Mouse (Mus musculus): ENCODE measurements around the gene Paqr3.
A peak's percentile ranks its signal among the peaks of the same experiment; 100 is the strongest.

Gene Paqr3

DNA sequence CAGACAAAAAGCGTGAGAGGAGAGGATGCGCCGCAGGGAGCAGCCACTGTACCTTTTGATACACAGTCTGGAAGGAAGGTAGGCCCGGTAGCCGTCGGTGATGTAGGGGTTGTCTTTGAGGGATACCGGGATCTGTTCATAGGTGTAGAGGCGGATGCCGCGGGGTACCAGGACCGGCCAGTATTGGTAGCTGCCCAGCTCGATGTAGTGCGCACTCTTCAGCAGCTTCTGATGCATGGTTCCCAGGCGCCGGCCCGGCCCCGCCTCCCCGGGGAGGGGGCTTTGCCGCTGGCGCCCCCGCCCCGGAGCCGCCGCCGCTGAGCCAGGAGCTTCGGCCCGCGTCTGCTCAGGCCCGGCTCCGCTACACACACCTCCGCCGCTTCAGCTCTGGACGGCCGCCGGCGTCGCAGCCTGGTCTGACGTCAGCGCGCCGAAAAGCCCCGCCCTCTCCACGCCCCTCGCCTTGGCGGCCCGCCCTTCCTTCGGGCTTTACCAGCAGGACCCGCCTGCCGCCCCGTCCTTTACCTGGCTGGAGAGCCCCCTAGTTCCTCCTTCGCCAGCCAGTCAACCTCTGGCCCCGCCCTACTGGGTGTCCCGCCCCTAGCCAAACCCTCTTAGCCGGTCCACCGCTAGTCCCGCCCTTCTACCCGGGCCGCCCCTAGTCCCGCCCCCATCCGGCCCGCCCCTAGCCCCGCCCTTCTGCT, at the start of gene Paqr3:
Gene Paqr3 (minus strand): TSS at position 390 of the 704 bp plus-strand sequence.
- DNase-seq, result peak; percentile 98

DNA sequence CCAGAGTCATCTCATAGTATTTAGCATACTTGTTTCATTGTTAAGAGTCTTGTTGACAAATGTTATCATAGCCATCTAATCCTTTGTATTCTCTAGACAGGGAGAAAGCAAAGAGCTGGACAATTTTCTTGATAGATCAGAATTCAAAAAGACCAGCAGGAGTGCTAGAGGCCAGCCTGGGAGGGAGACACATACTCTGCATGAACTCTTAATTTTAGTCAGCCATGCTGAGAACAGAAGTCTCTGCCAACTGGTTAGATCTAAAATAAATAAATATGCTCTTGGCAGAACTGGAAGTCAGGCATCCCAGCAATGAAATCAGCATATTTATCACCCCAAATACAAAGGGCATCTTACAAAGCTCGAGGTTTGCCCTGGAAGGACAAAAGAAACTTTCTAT, 43.3 kb upstream of the Paqr3 start:
- DNase-seq, result no peak

DNA sequence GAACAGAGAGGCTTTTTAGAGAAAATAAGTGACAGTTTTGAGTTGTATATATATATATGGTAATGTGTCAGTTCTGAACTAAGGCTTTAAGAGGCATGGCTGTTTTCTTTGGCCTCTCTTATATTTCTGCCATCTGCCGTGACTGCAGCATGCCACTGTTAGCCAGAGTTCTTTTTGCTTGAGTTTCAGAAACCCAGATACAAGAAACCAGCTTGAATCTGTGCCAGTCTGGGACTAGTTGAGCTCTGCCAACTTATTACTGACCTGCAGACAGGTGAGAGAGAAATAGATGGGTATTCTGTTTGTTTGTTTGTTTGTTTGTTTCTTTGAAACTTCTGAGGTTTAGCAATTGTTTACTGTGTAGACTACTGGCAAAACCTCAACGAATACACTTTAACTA, 23.9 kb upstream of the Paqr3 start:
- no peak for DNase-seq

DNA sequence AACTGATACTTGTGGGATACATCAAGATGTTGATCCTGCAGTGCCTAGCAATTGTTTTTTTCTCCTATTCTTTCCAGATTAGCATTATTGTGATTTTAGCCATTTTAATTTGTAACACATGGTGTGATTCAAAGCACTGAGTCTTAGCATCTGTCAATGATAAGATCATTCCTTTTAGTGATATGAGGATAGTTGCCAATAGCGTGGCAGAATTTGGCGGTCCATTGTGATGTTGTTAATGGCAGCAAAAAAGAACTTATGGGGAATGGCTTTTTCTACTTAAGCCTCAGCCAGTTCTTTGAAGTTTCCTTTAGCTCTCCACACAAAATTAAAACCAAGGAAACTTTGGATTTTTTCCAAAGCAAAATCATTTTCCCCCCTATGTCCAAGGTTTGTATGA, 18.2 kb upstream of the Paqr3 start:
- no peak for DNase-seq

DNA sequence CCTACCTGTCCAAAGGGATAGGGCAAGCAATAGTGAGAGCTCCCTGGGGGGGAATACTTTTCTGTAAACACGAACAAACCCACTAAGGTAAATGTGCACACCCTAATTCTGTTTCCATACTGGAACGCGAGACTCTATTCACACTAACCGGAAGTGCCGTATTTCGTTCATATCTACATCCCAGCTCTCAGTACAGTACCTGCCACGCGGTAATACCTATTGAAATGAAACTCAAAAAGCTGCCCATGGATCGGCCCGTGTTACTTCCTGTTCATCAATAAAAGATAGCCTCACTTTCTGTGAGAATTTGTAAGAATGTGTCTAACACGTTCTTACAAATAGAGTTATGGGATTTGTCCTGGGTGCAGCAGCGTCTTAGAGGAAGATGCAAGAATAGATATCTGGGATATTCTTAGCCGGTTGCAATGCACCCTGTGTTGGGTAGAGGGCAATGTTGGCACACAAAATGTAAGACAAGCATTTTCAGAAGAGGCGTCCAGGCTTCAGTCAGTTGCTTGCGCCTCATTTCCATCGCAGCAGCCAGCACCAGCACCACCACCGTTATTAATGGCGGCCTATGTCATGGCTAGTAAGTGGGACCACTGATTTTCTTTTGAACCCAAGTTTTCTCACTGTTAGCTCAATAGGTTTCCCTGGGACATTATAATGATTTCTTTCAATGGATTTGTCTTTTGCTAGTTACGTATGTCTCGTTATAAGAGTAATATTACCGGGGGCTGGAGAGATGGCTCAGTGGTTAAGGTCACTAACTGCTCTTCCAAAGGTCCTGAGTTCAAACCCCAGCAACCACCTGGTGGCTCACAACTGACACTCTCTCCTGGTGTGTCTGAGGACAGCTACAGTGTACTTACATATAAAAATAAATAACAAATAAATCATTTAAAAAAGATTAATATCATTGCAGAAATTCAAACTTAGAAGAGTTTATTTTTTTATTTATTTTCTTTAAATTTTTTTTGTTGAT, 17.1 kb upstream of the Paqr3 start:
- peak; percentile 41 for DNase-seq

DNA sequence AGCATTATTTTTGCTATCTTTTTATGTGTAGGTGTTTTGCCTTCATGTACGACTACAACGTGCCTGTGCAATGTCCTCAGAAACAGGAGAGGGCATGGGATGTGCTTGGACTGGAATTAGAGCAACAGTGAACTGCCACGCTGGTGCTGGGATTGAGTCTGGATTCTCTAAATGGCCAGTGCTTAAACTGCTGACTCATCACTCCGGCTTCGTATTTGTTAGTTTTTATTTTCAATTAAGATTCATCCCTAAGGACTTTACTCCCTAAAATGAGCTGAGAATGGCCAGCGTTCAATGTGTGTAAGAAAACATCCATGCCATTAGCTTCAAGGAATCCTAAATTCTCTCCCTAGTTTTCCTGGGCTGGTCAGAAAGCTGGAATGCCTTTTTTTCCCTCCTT, 15.9 kb upstream of the Paqr3 start:
- DNase-seq, result no peak

DNA sequence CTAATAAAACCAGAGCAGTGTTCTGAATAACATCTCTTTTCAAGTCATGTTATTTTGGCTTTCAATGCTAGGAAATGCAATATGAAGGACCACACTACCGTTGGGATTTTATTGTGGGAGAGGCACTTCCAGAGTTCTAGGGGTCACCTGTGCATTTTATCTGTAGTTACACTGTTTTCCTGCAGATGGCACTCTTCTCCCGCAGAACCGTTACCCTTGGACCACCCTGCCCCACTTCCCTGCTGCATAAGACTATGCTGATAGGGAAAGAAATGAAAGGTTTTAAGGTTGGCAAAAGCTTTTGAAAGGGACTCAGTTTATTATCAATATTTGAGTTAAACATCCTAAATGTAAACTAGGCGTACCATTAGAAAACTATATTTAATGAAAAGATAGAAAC, 14.6 kb upstream of the Paqr3 start:
- peak; percentile 51 for DNase-seq

DNA sequence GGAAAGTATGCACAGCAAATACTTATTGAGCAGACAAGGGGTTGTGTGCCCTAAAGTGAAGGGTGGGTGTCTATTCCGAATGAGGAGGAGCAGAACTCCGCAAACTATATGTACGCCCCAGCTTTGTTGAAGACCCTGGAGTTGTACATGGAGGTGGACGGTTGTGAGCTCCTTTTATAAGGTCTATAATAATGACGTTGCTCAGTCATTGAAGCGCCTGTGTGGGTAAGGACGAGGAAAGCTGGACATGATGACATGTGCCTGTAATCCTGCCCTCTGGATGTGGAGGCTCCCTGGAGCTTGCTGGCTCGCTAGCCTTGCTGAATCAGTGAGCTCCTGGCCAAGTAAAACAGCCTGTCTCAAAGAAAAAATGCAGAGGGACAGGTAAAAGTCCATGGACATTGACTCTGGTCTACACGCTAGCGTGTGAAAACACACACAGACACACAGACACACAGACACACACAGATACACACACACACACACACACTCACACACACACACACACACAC, 14.1 kb upstream of the Paqr3 start:
- no peak for DNase-seq

DNA sequence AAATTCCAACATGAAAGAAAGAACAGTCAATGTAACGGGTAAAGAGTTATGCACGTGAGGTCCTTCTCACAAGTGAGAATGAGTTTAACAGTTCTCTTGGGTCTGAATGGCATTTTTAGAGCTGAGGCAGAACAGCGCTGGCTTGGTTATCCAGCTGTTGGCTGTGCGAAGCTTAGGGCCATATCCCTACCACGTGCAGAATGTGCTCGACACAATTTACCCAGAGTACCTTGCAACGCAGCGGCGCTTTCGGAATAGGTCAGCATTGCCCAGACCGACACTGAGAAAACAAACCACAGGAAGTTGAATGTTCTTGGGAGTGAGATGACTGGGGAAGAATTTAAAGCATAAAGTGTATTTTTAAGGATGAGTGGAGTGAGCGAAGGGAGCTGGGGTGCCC, 13.6 kb upstream of the Paqr3 start:
- no peak for DNase-seq

DNA sequence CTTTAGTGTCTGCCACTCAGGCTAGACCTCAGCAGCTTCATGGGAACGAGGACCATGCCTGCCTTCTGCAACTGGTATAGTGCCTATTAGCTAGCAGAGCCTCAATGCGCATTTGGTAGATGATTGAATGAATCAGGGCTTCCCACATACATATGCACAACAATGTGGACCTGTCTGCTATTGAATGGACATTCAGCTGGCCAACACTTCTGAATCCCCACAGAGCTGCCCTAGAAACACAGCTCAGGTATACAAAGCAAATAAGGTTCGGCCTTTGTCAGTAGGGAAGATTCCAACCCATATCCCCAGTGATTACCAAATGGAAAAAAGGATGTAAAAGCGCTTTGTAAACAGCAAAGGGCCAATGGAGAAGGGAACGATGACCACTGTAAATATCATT, 699 bp downstream of the Paqr3 start:
- no peak for DNase-seq

DNA sequence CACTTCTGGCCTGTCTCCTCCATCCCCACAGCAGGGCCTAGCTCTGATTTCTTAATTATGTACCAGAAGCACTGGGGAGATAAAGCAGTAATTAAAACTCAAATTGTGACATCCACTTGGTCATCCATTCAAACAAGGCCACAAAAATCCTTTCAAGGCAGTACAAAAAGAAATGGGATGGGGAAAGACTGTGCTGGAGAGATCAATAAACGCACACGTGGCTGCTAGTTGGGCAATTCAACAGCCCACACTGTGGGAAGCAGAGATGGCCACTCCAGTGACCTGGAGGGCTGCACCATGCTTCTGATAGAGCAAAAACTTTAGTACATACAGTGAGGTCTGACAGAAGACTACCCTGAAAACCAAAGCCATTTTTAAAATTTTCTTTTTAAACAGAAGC, 1.3 kb downstream of the Paqr3 start:
- DNase-seq, result no peak

DNA sequence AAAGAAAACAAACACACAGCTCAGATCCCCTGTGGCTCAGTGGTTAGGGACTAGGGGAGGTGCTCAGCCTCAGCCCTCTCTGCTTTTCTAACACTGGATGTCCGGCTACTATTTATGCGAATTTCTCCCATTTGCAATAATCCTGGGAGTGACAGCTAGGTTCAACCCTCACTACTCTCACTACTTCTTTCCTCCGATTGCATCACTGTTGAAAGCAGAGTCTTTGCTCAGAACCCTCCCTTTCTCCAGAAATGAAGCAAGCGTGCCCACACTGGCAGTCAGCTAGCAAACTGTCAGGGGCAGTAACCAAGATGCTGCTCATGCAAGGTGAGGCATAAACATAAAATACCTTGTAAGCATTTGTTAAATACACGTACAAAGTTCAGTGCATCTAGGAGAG, 3.1 kb downstream of the Paqr3 start:
- DNase-seq, result no peak

DNA sequence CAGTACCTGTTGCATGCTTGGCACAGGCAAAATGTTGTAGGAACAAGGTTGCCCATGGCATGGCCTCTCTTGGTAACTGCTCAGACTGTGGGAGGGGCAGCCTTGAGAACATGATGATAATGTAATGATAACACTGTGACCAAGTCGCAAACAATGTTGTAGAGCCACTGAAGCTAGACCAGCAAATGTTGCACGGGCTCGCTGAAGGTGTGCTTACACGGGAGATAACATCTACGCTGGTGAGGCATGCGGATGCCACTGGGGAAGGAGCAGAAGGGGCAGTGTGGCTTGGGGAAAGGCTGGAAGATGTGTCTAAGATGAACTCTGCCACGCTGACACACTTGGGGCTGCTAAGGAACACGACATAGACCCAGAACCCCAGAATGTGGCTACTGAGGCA, 11.4 kb downstream of the Paqr3 start:
- DNase-seq, result no peak

DNA sequence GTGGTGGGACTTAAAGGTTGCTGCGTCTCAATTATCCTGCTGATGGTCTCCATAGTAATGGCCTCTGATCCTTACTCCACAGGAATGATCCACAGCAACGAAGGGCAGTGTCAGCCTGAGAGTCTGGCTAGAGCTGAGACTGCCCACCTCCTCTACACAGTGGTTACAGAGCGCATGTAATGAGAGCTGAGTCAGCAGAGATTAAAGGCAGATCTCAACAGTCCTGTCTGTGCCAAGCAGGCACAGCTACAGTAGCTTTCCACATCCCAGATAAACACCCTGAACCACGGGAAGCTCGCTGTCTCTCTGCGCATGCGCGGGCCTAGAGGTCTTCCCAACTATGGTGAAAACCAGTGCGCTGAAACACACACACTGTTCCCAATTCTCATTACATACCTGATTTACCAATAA, 13.8 kb downstream of the Paqr3 start:
- DNase-seq, result peak; percentile 22

DNA sequence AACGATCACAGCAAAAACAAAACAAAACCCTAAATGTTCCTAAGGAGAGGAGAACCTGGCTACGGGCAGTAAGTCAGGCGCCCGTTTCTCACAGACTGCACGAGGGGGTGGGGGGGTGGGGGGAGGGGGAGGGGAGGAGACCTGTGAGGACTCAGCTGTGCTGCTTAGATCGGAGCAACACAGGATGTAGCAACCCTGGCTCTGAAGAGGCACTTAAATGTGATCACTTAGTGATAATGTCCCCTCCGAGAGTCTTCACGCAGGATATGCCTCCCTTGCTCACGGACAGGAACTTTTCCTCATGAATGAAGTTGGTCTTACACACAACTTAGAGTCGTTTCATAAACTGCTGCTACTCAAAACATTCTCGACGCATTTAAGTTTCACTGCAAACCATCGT, 16.1 kb downstream of the Paqr3 start:
- no peak for DNase-seq

DNA sequence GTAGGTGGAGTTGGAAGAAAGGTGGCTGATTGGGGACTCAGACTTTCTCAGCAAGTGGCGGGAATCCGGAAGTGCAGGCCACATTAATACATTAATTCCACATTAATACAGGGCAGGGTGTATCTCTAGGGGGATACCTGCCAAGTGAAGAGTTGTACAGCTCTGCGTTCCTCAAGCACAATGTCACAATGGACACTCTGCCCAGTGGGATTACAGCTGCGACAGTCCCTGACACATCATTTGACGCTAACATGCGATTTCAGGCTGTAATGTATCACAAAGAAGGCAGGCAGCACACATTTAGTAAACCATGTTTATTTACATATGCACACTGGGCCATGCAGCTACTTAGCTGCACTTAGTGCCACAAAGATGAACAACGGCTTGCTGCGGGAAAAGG, 18.4 kb downstream of the Paqr3 start:
- DNase-seq, result no peak

DNA sequence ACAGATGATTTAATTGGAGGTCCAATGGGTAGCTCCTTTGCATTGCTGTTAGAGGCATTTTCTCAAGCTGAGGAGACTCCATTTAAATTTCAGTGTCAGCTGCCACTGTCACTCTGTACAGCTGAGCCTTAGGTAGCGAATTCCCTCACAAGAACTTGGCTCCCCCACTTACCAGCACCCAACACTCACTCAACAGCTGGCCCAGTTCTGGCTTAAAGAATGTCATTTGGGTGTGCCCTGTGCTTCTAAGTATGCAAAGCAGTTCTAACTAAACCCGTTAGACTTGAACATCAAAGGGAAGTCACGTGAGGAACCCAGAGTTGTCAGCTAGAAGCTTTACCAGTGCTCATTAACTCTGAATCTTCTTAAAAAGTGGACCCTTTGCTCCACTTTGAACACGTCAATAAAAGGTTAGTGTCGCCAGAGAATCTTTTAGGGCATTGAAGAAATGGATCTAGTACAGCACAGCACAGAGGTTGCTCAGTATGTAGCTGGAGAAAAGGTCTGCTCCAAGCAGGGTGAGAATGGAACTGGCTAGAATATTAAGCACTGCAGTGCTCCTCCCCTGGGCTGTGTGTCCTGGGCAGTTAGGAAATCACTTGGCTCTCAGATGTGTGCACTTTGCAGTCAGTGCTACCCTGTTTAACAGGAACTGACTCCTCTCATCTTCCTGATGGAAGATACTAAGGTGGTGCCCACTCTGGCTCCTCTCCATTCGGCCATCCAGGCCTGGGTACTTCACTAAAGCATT, 21.2 kb downstream of the Paqr3 start:
- DNase-seq, result peak; percentile 27

DNA sequence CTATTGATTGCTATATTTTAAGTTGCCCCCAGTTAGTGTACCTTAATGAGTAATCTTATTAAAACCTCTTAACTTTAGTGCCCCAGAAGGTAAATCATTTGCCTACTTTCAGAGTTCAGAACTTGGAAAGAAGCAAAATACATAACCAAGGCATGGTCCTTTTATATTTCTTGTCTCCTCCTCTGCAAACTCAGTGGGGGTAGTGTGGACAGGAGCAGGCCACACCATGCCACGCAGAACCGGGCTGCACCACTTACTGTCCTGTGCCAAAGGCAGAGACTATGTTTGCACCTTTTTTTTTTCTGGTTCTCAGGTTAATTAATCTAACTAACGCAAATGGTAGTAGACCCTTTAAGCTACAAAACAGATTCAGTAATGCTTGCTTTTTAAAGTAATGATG, 22.0 kb downstream of the Paqr3 start:
- peak; percentile 26 for DNase-seq

DNA sequence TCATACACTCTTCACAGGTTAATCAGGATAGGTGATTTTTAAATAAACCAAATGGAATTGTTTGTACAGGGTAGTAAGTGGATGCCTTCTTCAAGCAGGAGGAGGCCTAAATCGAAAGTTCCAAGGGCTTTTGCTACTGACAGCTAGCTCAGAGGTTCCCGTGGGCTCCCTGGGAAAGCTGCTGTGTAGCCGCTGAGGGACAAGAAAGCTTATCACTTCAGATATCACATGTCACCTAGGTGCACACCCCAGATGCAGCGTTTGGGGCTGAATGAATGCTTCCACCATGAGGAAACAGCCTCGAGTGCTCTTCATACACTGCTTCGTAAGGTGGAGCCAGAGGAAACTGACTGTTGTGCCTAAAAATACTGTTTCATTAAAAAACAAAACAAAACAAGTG, 23.2 kb downstream of the Paqr3 start:
- no peak for DNase-seq

DNA sequence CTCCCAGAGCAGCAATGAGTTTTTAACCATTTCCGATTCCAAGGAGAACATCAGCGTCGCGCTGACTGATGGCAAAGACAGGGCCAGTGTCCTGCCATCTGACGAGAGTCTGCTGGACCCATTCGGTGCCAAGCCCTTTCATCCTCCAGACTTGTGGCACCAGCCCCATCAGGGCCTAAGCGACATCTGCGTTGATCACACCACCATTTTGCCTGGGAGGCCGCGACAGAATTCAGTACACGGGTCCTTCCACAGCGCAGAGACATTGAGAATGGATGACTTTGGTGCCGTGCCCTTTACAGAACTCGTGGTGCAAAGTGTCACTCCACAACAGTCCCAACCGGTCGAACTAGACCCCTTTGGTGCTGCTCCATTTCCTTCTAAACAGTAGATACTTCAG, 23.6 kb downstream of the Paqr3 start:
- no peak for DNase-seq

DNA sequence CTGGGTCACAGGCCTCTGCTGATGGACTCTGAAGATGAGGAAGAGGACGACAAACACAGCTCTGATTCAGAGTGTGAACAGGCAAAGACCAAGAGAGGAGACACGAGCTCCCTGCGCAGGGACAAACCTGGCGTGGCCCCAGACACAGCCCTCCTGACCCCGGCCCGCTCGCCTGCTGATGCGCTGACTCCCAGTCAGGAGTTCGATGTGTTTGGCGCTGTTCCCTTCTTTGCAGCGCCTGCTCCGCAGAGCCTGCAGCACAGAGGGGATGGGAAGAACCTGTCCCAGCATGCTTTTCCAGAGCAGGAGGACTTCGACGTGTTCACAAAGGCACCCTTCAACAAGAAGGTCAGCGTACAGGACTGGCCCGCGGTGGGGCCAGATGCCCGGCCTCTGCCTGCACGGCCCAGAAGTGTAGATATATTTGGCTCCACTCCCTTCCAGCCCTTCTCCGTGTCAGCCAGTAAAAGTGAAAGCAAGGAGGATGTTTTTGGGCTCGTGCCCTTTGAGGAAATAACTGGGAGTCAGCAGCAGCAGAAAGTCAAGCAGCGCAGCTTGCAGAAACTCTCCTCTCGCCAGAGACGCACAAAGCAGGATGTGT, 24.3 kb downstream of the Paqr3 start:
- DNase-seq, result peak; percentile 44

DNA sequence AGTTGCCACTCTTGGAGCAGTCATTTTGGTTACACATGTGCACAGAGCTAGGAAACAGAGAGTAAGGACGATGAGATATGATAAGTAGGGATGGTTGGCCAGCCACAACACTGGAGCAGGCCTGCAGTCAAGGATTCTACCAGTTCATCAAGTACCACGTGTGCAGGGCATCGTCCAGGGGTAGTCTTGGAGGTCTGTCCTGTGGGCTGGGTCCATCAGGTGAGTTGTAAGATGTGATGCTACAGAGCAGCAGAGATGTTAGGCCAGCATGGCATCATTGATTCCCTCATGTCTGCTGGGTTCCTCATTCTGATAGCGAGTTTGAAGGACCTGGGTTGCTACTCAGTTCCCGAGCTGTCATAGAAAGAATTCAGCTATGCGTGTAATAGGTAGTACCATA, 26.3 kb downstream of the Paqr3 start:
- DNase-seq, result no peak

DNA sequence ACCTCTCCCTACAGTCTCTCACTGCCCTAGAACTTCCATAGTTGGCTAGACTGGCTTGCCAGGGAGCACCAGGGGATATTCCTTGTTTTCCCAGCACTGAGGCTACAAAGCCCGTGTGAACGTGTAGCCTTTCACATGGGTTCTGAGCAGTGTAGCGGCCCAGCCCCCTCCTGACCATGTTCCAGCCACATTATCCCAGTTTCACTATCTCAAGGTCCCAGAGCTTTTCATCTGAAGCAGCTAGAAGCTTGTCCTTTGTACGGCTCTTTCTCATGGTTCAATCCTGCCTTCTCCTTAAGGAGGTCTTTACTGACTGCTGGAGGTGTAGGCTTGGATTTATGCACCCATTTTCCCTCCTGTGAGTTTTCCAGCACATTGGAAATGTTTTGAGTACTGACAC, 26.9 kb downstream of the Paqr3 start:
- no peak for DNase-seq
